Mouse (Mus musculus) right cerebral cortex, adult 18-20 months (tissue): Measurements from ENCODE around the gene Parn.

ENCODE experiments used
- DNase-seq: peaks from one replicate; pipeline ENCODE4 v3.0.0; 2022; ENCODE audit warnings: mixed read lengths

The Parn gene

DNA sequence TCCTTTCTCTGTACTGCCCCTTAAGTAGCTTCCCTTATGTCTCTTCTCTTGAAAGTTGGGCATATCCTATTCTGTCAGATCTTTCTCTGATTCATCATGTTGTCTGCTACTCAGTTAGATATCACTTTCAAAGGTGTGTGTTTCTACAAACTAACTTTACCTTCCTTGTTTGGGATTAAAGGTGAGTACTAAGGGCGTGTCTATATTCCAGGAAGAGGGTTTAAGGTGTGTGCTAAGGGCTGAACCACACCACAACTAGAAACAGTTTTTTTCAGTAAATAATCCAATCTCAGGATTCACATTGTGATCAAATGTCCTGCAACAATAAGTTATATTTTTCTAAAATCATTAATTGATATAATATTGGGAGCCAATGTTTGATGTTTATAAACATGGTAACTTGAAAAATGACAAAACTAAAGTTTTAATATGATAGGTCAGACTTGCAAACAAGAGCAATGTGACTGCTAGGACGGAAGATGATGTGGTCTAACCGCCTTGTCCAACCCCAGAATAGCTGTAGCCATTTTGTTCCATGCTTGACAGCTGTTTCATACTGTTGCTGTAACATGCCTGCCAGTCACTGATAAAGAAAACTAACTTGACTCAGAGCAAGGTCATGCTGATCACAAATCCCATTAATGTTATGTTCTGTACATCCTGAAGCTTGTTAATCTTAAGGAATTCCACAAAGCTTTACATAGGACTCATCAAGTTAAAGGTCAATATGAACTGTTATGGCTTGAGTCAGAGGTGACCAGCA lies 46.0 kb downstream of the Parn start:
- DNase-seq: no peak

DNA sequence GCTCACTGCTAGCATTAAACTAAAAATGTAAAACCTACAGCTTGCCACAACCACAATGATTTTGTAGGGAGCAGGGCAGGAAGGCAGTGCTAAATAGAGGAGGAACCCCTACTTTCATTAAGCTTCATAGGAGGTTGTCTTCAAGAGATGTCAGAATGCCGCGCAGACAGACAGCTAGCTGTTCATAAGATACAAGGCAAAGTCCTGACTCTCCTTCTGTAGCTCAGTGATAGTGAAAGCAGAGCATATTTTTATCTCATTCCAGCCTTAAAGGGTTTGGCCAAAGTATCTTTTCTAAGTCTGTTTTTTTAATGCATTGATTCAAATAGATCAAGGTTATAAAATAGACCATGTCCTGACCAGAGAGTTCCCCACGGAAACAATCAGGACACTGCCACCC lies 47.8 kb downstream of the Parn start:
- DNase-seq: no peak

DNA sequence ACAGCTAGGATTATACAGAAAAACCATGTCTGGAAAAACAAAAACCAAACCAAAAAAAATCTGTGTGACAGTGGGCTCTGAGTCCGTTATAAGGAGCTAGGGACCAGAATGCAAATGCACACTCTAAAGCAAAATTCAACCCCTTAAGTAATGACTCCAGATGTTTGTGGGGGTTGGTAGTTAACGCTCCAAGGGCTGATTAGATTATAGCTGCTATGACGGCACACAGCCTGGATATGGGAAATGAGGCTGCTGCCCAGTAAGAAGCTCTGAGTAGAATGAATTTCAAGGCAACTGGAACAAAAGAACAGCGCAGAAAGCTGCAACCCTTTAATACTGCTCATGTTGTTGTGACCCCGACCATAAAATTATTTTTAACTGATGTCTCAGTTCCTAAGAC lies 52.7 kb downstream of the Parn start:
- no peak for DNase-seq

DNA sequence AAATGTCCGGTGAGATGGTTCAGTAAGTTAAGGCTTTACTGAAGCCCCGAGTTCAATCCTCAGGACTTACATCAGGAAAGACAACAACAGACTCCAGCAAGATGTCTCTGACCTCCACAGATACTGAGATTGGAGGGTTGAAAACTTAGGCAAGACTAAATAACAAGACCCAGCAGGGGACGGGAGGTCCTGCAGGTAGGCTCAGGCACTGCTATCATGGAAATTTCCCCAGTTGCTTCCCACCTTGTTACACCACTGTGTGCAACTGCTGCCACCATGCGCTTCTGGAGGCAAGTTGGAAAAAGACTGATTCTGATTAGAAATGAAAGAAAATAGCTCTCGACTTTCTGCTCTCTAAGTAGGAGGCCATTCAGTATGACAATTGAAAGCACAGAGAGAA lies 55.4 kb downstream of the Parn start:
- DNase-seq: peak; percentile 16

GRCm38 (mm10) chr16:13612058-13612457 lies 55.9 kb downstream of the Parn start:
- DNase-seq: peak; percentile 6

DNA sequence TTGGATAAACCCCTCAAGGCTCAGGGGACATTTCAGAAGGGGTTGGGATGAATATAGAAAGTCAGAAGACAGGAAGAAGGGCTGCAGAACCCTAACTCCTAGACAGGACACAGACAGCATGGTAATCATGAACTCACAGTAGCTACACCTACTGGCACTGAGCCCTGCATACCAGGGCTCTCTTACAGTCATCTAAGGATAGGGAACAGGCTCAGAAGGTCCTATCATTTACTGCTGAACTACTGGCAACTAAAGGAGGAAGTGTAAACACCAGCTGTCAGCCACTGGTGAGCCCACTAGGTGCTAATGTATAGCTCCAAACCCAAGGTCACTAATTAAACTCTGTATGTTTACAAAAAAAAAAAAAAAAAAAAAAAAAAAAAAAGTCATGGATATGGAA lies 56.6 kb downstream of the Parn start:
- DNase-seq: no peak

DNA sequence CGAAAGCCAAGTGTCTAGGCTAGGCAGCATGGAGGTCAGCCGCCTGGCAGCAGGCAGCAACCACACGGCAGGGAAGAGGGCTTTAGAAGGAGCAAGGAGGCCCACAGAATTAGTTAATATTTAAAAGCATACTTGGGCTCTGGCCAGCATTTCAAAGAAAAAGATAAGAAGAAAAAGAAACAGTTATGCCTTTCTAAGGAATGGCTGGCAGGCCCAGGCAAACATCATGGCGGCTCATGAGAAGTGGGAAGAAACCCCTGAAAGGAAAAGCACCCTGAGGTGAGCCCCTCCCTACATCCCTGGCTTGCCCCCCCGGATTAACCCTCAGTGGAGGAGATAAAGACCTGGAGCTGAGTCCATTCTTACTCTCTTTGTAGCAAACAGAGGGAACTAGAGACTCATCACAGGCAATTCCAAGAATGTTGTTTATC lies 57.0 kb downstream of the Parn start:
- no peak for DNase-seq

GRCm38 (mm10) chr16:13608705-13609085 lies 59.3 kb downstream of the Parn start:
- no peak for DNase-seq

DNA sequence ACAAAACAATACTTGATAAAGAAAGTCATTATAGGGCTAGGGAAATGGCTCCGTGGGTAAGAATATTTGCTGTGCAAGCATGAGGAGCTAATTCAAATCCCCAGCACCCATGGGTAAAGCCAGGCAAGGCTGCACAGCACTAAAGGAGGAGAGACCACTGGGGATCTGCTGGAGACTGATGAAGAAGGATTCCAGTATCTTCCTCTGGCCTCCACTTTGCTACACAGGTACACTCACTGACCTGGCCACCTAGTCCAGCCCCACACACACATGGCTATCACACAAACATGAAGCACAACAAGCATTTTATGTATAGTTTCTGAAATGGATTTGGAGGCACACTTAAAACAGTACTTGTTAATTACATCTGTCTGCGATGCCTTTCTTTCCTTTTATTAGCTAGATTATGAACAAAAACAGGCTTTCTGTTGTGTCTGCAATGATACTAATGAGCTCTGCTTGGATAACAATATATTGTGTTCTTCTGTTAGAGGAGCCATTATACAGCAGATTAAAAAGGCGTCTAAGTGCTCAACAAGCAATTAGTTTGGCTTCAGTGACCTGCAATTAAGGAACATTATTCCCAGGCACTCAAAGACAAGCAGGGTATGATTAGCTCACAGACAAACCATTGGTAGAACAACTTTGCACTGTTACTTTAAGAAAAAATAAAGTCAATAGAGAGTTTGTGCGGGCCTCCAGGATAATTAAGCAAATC lies 59.8 kb downstream of the Parn start:
- DNase-seq: no peak

GRCm38 (mm10) chr16:13602779-13603178 lies 65.2 kb downstream of the Parn start:
- no peak for DNase-seq

- no peak for DNase-seq
Observed at GRCm38 (mm10) chr16:13589049-13589408, 78.9 kb downstream of the Parn start.

- no peak for DNase-seq
Observed at GRCm38 (mm10) chr16:13588182-13589048, 79.6 kb downstream of the Parn start.

- DNase-seq: no peak
Observed at GRCm38 (mm10) chr16:13585234-13585633, 82.7 kb downstream of the Parn start.

DNA sequence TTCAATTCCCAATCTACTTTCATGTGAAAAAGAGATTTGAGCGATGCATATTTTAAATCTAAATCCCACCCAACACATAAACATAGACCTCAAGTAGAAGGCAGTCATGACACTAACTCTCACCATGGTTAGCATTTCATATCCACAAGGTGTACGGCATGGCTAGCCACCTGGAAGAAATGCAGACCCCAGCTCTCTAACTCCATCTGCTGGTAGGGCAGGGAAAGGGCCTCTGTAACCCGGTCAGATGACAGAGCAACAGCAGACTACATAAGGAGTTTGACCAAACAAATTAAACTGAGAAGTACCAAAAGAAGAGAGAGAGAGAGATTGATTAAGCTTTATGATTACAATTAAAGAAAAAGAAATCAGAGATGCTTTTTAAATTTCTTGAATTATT lies 87.2 kb downstream of the Parn start:
- DNase-seq: no peak

DNA sequence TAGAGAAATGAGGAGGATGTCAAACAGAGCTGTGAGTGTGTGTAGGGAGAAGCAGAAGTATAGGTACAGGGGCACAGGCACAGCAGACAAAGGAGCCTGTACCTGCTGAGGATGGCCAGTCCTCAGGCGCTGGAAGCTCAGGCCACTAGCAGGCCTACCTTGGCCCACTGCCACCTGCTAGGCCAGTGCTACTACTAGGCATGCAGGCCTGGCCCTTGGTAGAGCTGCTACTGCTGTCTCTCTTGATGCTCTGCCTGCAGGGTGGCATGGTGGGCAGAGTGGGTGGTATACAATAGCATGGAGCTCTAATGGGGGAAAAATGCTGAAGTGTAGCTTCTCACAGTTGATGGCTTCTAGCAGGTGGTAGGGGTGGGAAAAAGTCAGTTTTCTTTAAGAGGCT lies 88.0 kb downstream of the Parn start:
- DNase-seq: no peak

DNA sequence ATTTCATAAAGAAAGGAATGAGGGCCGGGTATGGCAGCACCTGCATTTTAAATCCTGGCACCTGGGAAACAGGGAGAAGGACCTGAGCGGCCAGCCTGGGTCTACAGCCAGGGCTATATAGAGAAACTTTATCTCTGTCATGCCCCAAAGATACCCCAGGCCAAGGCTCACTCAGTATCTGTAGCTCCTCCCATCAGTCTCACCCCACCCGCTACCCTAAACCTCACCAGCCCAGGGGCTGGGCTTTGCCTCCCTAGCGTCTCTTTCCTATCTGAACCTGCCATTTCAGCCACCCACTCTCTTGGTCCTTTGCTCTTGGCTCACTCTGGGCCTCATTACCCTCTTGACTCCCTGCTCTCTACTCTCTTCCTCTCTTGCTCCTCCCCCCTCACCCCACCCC lies 92.7 kb downstream of the Parn start:
- no peak for DNase-seq

GRCm38 (mm10) chr16:13568280-13568679 lies 99.7 kb downstream of the Parn start:
- DNase-seq: no peak

DNA sequence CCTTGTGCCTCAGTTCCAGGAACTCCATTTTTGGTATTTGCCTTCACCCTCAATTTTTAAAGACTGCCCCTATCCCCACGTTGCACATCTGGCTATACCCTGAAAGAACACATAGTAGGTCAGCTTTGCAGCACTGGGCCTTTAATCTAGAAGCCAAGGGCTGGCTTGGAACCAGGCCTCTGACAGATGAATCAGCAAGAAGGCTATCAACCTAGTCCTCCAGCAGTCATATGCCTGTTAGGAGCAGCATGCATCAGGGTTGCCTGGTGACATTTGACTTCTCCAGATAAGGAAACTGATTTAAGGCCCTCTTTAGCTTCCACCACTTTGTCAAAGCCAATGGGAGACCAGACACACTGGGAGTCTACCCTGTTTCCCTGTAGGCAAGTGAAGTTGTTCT lies 100.4 kb downstream of the Parn start:
- no peak for DNase-seq

DNA sequence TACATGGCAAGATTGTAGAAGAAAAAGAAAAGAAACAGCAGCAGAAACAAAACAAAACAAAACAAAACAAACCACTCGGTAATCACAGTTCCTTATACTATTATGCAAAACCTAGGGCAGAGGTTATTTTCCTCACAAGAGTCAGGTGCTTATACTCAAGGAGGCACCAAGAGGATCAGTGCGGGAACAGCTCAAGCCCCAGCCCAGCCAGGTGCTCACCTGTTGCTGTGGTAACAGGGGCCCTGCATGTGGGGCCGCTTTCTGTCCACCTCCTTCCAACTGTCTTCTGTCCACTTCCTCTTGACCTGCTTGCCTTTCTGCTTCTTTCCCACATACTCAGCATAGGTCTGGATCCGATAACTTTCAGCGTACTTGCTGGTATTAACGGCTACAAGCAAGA lies 101.6 kb downstream of the Parn start:
- no peak for DNase-seq

- DNase-seq: peak; percentile 49
Observed at GRCm38 (mm10) chr16:13565291-13565690, 102.7 kb downstream of the Parn start.

- DNase-seq: no peak
Observed at GRCm38 (mm10) chr16:13557784-13558183, 110.2 kb downstream of the Parn start.

- no peak for DNase-seq
Observed at GRCm38 (mm10) chr16:13556954-13557470, 111.0 kb downstream of the Parn start.

- no peak for DNase-seq
Observed at GRCm38 (mm10) chr16:13556446-13556845, 111.5 kb downstream of the Parn start.
